Comparison of ENCODE assay signal across 30 mouse cellular contexts in genomic region chr4:144749139-144749538, GRCm38 (mm10). TPM values are rescaled to one million over a fixed set of nuclear protein-coding genes. Genes with fewer than 3 reads are reported as not detected.
DNase-seq lines count a peak whose midpoint lies in the region; ATAC-seq lines count a peak whose summit lies in the region.
"Had no signal": no experiment of that assay in that cellular context is flagged by ENCODE, and none has a peak within 500 bp of the region (broad histone marks: within the 10 kb centered on the region; RNA-seq: fewer than 3 reads in every experiment).

No protein-coding gene starts in this region.

- no peaks in the 10 kb centered on the region for H3K27me3 ChIP-seq in neural tube, embryonic 12.5 days (replicated peaks)
- H3K27me3 ChIP-seq in intestine, embryonic 16.5 days (replicated peaks; ENCODE audit: control insufficient read depth, insufficient read depth, low read length), result no peaks in the 10 kb centered on the region
- H3K27me3 ChIP-seq: forebrain, embryonic 15.5 days; hindbrain, embryonic 13.5 days; megakaryocyte, embryonic 14.5 days; midbrain, embryonic 15.5 days; Patski had no signal

- peak; percentile 50; the same call in 1 of the 2 replicates for ATAC-seq in neural tube, embryonic 12.5 days (ENCODE audit: low FRiP score, low read depth)
- ATAC-seq in intestine, embryonic 16.5 days, result peak; percentile 98
- ATAC-seq: CD4-positive, CD25-positive, alpha-beta regulatory T cell, adult 4 months; forebrain, embryonic 15.5 days; liver, postnatal 0 days; midbrain, embryonic 15.5 days; Patski had no signal

- peak; percentile 3 to 5 for DNase-seq in cerebellum, postnatal 10 days
- DNase-seq in cerebellum, postnatal 4 days (ENCODE audit: low spot score in 2 of 2), result no peak
- DNase-seq in neural tube, embryonic 10.5 days (ENCODE audit: extremely low spot score, low spot score), result no peak
- DNase-seq in mesoderm, embryonic 11.5 days (ENCODE audit: low read depth, low spot score), result peak; percentile 9
- DNase-seq in heart, postnatal 10 days, result no peak
- DNase-seq in adrenal gland, adult 8-10 months, result no peak
- DNase-seq: adrenal gland, postnatal 25 days; cerebellum, adult 18-20 months; kidney, adult 18-20 months; liver, postnatal 0 days; lung, postnatal 14 days; thymus, adult 2 months had no signal

- WGBS in neural tube, embryonic 12.5 days, result 7% methylated on average over 1 of the region's 1 CpGs
- 0% methylated on average over 1 of the region's 1 CpGs for WGBS in intestine, embryonic 16.5 days

- intact Hi-C loops in heart, postnatal 10 days (cut with DNase I), result no loop called here

- H3K4me1 ChIP-seq in neural tube, embryonic 12.5 days, result no peaks in the 10 kb centered on the region
- H3K4me1 ChIP-seq in intestine, embryonic 16.5 days (ENCODE audit: control insufficient read depth, insufficient read depth, low read length), result no peaks in the 10 kb centered on the region
- H3K4me1 ChIP-seq: forebrain, embryonic 15.5 days; heart, embryonic 10.5 days; hindbrain, embryonic 13.5 days; megakaryocyte, embryonic 14.5 days; midbrain, embryonic 15.5 days had no signal

- H3K4me2 ChIP-seq in neural tube, embryonic 12.5 days (replicated peaks), result no peak overlapping the region
- H3K4me2 ChIP-seq in intestine, embryonic 16.5 days (ENCODE audit: low read depth, low read length), result no peak overlapping the region
- H3K4me2 ChIP-seq: forebrain, embryonic 15.5 days; hindbrain, embryonic 13.5 days; midbrain, embryonic 15.5 days had no signal

- no peak overlapping the region for H3K9ac ChIP-seq in neural tube, embryonic 12.5 days
- H3K9ac ChIP-seq in intestine, embryonic 16.5 days (ENCODE audit: low read depth, low read length), result no peak overlapping the region
- H3K9ac ChIP-seq: forebrain, embryonic 15.5 days; hindbrain, embryonic 13.5 days; liver, postnatal 0 days; midbrain, embryonic 15.5 days had no signal

- no peaks in the 10 kb centered on the region; the same call in 1 of the 2 replicates for H3K9me3 ChIP-seq in neural tube, embryonic 12.5 days
- no peaks in the 10 kb centered on the region for H3K9me3 ChIP-seq in intestine, embryonic 16.5 days (ENCODE audit: control insufficient read depth, low read length)
- H3K9me3 ChIP-seq: heart, embryonic 10.5 days; hindbrain, embryonic 13.5 days; megakaryocyte, embryonic 14.5 days had no signal

- no peak overlapping the region for H3K27ac ChIP-seq in neural tube, embryonic 12.5 days
- no peak overlapping the region for H3K27ac ChIP-seq in intestine, embryonic 16.5 days (ENCODE audit: low read length)
- H3K27ac ChIP-seq: forebrain, embryonic 15.5 days; heart, embryonic 10.5 days; hindbrain, embryonic 13.5 days; kidney, postnatal 0 days; midbrain, embryonic 15.5 days had no signal

- H3K4me3 ChIP-seq in neural tube, embryonic 12.5 days, result no peak overlapping the region
- no peak overlapping the region for H3K4me3 ChIP-seq in intestine, embryonic 16.5 days (ENCODE audit: low read length)
- H3K4me3 ChIP-seq: forebrain, embryonic 15.5 days; heart, embryonic 10.5 days; hindbrain, embryonic 13.5 days; megakaryocyte, embryonic 14.5 days; midbrain, embryonic 15.5 days had no signal

- no peaks in the 10 kb centered on the region for H3K36me3 ChIP-seq in neural tube, embryonic 12.5 days
- no peaks in the 10 kb centered on the region for H3K36me3 ChIP-seq in intestine, embryonic 16.5 days (ENCODE audit: control insufficient read depth, insufficient read depth, low read length)
- H3K36me3 ChIP-seq: forebrain, embryonic 15.5 days; heart, embryonic 10.5 days; hindbrain, embryonic 13.5 days; midbrain, embryonic 15.5 days had no signal

RNA-seq across cellular contexts. Expression of gene Gm13178, which starts 27.9 kb away (rescaled TPM):
- not detected in 2 replicates for polyA plus RNA-seq in neural tube, embryonic 12.5 days (2016; fragmentation: Nextera tagmentation; extraction: Ambion mirVana)
- polyA plus RNA-seq in intestine, embryonic 16.5 days (2015; fragmentation: Nextera tagmentation; extraction: Ambion mirVana), result 0.36 TPM in 1 of 2 replicates, not detected in the other
- not detected for total RNA-seq in heart, postnatal 10 days (2021)
- total RNA-seq in adrenal gland, adult 8-10 months (2022), result not detected
- total RNA-seq: ES-E14; gastrocnemius, adult 18-20 months; left cerebral cortex, postnatal 10 days; liver, adult 2 months had no signal
- polyA plus RNA-seq: CD4-positive, CD25-positive, alpha-beta regulatory T cell, adult 4 months; cortical plate, adult 2 months; forebrain, embryonic 15.5 days; gonadal fat pad, adult 2 months; heart, embryonic 10.5 days; heart, postnatal 0 days; hindbrain, embryonic 13.5 days; kidney, postnatal 0 days; liver, adult 2 months; liver, postnatal 0 days; midbrain, embryonic 15.5 days; thymus, adult 2 months had no signal

RNA-seq across cellular contexts. Expression of gene Gm438, which starts 37.2 kb away (rescaled TPM):
- polyA plus RNA-seq in neural tube, embryonic 12.5 days (2016; fragmentation: Nextera tagmentation; extraction: Ambion mirVana), result not detected in 2 replicates
- 0.45 and 0.61 TPM in 2 replicates for polyA plus RNA-seq in intestine, embryonic 16.5 days (2015; fragmentation: Nextera tagmentation; extraction: Ambion mirVana)
- not detected for total RNA-seq in heart, postnatal 10 days (2021)
- not detected for total RNA-seq in adrenal gland, adult 8-10 months (2022)
- total RNA-seq: adrenal gland, postnatal 25 days; ES-E14; gastrocnemius, adult 18-20 months; layer of hippocampus, postnatal 25 days; left cerebral cortex, postnatal 10 days; liver, adult 2 months had no signal
- polyA plus RNA-seq: CD4-positive, CD25-positive, alpha-beta regulatory T cell, adult 4 months; cortical plate, adult 2 months; forebrain, embryonic 15.5 days; gonadal fat pad, adult 2 months; heart, embryonic 10.5 days; heart, postnatal 0 days; hindbrain, embryonic 13.5 days; kidney, postnatal 0 days; liver, adult 2 months; liver, postnatal 0 days; midbrain, embryonic 15.5 days; Patski; thymus, adult 2 months had no signal

Comparison
In these comparisons a context has a peak if more than half of its experiments do, and no peak if none do; other contexts are left out.
1. DNase-seq: peak in cerebellum, postnatal 10 days (2 of 2) and mesoderm, embryonic 11.5 days (single experiment); none in cerebellum, postnatal 4 days (0 of 2), neural tube, embryonic 10.5 days (single experiment), heart, postnatal 10 days (0 of 2) and adrenal gland, adult 8-10 months (single experiment).